Mouse (Mus musculus) liver, embryonic 12.5 days (tissue): ENCODE results near the gene Phc2. TPM values are rescaled to one million over a fixed set of nuclear protein-coding genes. Genes with fewer than 3 reads are reported as not detected.

ENCODE experiments used
- ATAC-seq: fragments of 200-750 bp; cut with Nextera tagmentation; 2 replicates; pipeline ENCODE4 v1.8.0; 2017; ENCODE audit warnings: moderate number of reproducible peaks, mild to moderate bottlenecking, moderate library complexity
- H3K27ac ChIP-seq: fragments of 300-500 bp; sonication (generic); 2 replicates; pipeline ENCODE4 v1.5.1; 2016; ENCODE audit warnings: mild to moderate bottlenecking
- H3K27me3 ChIP-seq: fragments of 300-500 bp; sonication (generic); replicated peaks from 2 replicates; pipeline ENCODE4 v1.6.1; 2016; ENCODE audit warnings: mild to moderate bottlenecking, moderate library complexity
- H3K36me3 ChIP-seq: fragments of 300-500 bp; sonication (generic); 2 replicates; pipeline ENCODE4 v1.6.1; 2016; ENCODE audit warnings: mild to moderate bottlenecking, moderate library complexity
- H3K4me1 ChIP-seq: fragments of 300-500 bp; sonication (generic); 2 replicates; pipeline ENCODE4 v1.6.1; 2016
- H3K4me2 ChIP-seq: fragments of 300-500 bp; sonication (generic); 2 replicates; pipeline ENCODE4 v1.6.1; 2016; ENCODE audit warnings: mild to moderate bottlenecking, moderate library complexity
- H3K4me3 ChIP-seq: fragments of 300-500 bp; sonication (generic); 2 replicates; pipeline ENCODE4 v1.5.1; 2016; ENCODE audit warnings: mild to moderate bottlenecking, moderate library complexity
- H3K9ac ChIP-seq: fragments of 300-500 bp; sonication (generic); 2 replicates; pipeline ENCODE4 v1.6.1; 2016; ENCODE audit warnings: mild to moderate bottlenecking, moderate library complexity
- H3K9me3 ChIP-seq: fragments of 300-500 bp; sonication (generic); replicated peaks from 2 replicates; pipeline ENCODE4 v1.6.1; 2016; ENCODE audit warnings: mild to moderate bottlenecking, moderate library complexity
- WGBS: fragments of 180-500 bp; shearing (Covaris S2); methylation state at CpG from one replicate; pipeline ENCODE4 v1.1.7; 2016; ENCODE audit not compliant: insufficient replicate concordance; 5-methylcytosine and 5-hydroxymethylcytosine counted together
- polyA plus RNA-seq: library from polyadenylated mRNA; unstranded; fragments of >200 nt; fragmentation: Nextera tagmentation; extraction: Ambion mirVana; gene quantifications from 2 replicates; pipeline ENCODE4 v1.2.1, GENCODE M21; 2016

Gene Phc2
- polyA plus RNA-seq, 1 experiment from 2014 or later: 33.2 TPM

DNA sequence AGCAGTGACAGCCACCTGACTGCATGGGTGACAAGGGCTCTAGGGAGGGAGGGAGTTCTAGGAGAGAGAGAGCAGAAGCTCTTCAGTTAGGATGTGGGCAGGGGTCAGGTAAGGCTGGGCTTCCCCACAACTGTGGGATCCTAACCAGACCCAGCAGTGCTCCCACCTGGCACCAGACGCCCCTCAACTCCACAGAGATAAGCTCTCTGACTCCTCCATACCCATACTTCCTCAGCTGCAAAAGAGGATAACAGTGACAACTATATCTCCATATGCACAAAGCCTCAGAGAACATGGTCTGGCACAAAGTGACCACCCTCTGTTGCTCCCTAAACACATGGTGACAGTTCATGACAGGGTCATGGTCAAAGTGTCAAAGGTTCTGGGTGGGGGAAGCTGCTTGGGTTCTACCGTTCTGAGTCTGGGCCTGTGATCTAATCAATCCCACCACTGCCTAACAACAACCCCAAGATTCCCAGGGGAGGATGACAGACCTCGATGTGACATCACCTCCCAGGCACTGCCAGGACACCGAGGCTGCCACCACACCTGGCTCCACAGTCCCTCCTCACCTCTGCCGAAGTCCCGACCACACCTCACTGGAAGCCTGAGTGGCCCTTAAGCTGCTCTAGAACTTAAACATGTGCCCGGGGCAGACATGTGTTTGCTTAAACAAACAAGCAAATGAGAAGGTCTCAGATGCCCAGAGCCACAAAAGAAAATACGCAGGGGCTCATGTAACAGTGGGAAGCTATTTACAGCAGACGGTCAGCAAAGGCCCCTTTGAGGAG, 147.4 kb downstream of the Phc2 start:
- H3K4me1 ChIP-seq: peaks cover 71% of the 10 kb centered on the region
- peak overlapping the region; percentile 32; the same call in 1 of the 2 replicates for H3K27ac ChIP-seq
- ATAC-seq: no peak
- WGBS: 47% methylated on average over 9 of the region's 9 CpGs
- H3K9me3 ChIP-seq: no peaks in the 10 kb centered on the region
- H3K36me3 ChIP-seq: no peaks in the 10 kb centered on the region
- no peak overlapping the region for H3K4me3 ChIP-seq
- no peak overlapping the region for H3K4me2 ChIP-seq
- no peak overlapping the region for H3K9ac ChIP-seq
- H3K27me3 ChIP-seq: no peaks in the 10 kb centered on the region

Other genes starting within 250 kb of the Phc2 start
- gene Zscan20, start 44.6 kb upstream of the Phc2 start, polyA plus RNA-seq: 1.7 and 1.8 TPM in 2 replicates
- gene Tlr12, start 36.1 kb upstream of the Phc2 start, polyA plus RNA-seq: 1.4 and 1.5 TPM in 2 replicates
- gene A3galt2, start 100.7 kb downstream of the Phc2 start, polyA plus RNA-seq: 0.04 and 0.06 TPM in 2 replicates
- 12.1 and 12.6 TPM in 2 replicates for gene Zfp362, start 151.3 kb downstream of the Phc2 start, polyA plus RNA-seq
- gene Trim62, start 228.9 kb downstream of the Phc2 start, polyA plus RNA-seq: 1.3 and 1.8 TPM in 2 replicates